In the genomic region with DNA sequence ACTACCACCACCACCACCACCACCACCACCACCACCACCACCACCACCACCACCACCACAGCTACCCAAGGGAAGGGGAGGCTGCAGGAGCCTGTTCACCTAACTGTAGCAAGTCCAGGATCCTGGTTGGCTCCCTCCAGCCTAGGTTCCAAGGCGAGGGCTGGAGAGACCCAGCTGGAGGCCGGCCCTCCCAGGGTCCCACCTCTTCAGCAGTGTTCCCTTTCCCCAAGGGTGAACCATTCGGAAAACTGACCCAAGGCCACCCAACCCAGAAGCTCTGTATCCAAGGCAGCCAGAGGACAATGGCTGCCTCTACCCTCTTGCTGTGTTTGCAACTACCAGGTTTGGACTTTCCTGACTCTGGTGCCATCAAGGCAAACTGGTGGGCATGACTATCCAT, we compare ENCODE assay signal across 20 mouse cellular contexts. TPM values are rescaled to one million over a fixed set of nuclear protein-coding genes. Genes with fewer than 3 reads are reported as not detected.
"Had no signal": no experiment of that assay in that cellular context is flagged by ENCODE, and none has a peak within 500 bp of the region (broad histone marks: within the 10 kb centered on the region; RNA-seq: fewer than 3 reads in every experiment).

No protein-coding gene starts in this region.

- H3K4me2 ChIP-seq: limb, embryonic 13.5 days; lung, embryonic 14.5 days; midbrain, embryonic 12.5 days; midbrain, embryonic 15.5 days; neural tube, embryonic 12.5 days; neural tube, embryonic 15.5 days had no signal

- H3K9ac ChIP-seq: limb, embryonic 13.5 days; liver, embryonic 14.5 days; lung, embryonic 14.5 days; midbrain, embryonic 12.5 days; midbrain, embryonic 15.5 days; neural tube, embryonic 12.5 days; neural tube, embryonic 15.5 days had no signal

- DNase-seq: lung, embryonic 14.5 days; right cerebral cortex, adult 18-20 months; right cerebral cortex, postnatal 14 days; right cerebral cortex, postnatal 4 days; thymus, adult 2 months; thymus, postnatal 14 days; thymus, postnatal 4 days had no signal

- ATAC-seq: hindbrain, postnatal 0 days; inflammation-experienced regulatory T-cells, adult 6 months; lung, postnatal 0 days; midbrain, embryonic 15.5 days had no signal

- H3K27me3 ChIP-seq: limb, embryonic 13.5 days; midbrain, embryonic 12.5 days; midbrain, embryonic 15.5 days; neural tube, embryonic 12.5 days; neural tube, embryonic 15.5 days had no signal

- H3K4me3 ChIP-seq: limb, embryonic 10.5 days; limb, embryonic 13.5 days; midbrain, embryonic 12.5 days; midbrain, embryonic 15.5 days; neural tube, embryonic 12.5 days; neural tube, embryonic 15.5 days had no signal

- H3K4me1 ChIP-seq: limb, embryonic 13.5 days; midbrain, embryonic 12.5 days; midbrain, embryonic 15.5 days; neural tube, embryonic 15.5 days had no signal

- H3K27ac ChIP-seq: hindbrain, postnatal 0 days; limb, embryonic 10.5 days; limb, embryonic 13.5 days; liver, embryonic 14.5 days; macrophage; midbrain, embryonic 12.5 days; midbrain, embryonic 15.5 days; neural tube, embryonic 12.5 days; neural tube, embryonic 15.5 days had no signal

- H3K9me3 ChIP-seq: limb, embryonic 10.5 days; limb, embryonic 13.5 days; midbrain, embryonic 12.5 days; midbrain, embryonic 15.5 days; neural tube, embryonic 12.5 days; neural tube, embryonic 15.5 days had no signal

RNA-seq across cellular contexts. Expression of a gene that starts 0.6 kb away (rescaled TPM):
- total RNA-seq: left cerebral cortex, postnatal 25 days; megakaryocyte, adult 5-6 weeks had no signal
- polyA plus RNA-seq: hindbrain, postnatal 0 days; inflammation-experienced regulatory T-cells, adult 6 months; limb, embryonic 10.5 days; macrophage; midbrain, embryonic 12.5 days; midbrain, embryonic 15.5 days had no signal
